Mouse (Mus musculus): ENCODE measurements around the gene Gm4567.
"Not testable (repeated sequence)": the region's sequence is repeated elsewhere in the genome, so short reads cannot be mapped to it uniquely, and the experiment has no call there.

GRCm38 (mm10) chr7:22761397-22761796, 41.9 kb upstream of the Gm4567 start, which contains the start of gene Vmn1r157:
- TF ChIP-seq CTCF, EP300 (IDR thresholded peaks at IDR 0.05; ENCODE audit: low read depth): not testable (repeated sequence)

Measured in liver, postnatal 0 days (tissue).